Mouse (Mus musculus) splenic B cell, adult 2 months (primary cell): ENCODE measurements at regions not wholly inside any gene's neighbourhood (a gene's known extent, or its start where the extent isn't known, plus 50 kb on each side); places are given as distances from the start of the nearest gene placed in this dataset.
A peak's percentile ranks its signal among the peaks of the same experiment; 100 is the strongest.

Experiments used
- DNase-seq: peaks from one replicate; pipeline ENCODE4 v3.0.0-alpha.2; 2011; ENCODE audit warnings: low read depth, low spot score
- H3K27me3 ChIP-seq: 2 replicates; pipeline ENCODE4 v1.6.1; 2012; ENCODE audit warnings: mild to moderate bottlenecking, low read length, moderate library complexity, mixed read lengths; ENCODE audit not compliant: control insufficient read depth, poor library complexity, insufficient read depth, severe bottlenecking
- H3K36me3 ChIP-seq: 2 replicates; pipeline ENCODE4 v1.6.1; 2012; ENCODE audit warnings: mild to moderate bottlenecking, low read length, moderate library complexity, mixed read lengths; ENCODE audit not compliant: control insufficient read depth, poor library complexity, insufficient read depth, severe bottlenecking

- no peak for DNase-seq
- H3K27me3 ChIP-seq = no peaks in the 10 kb centered on the region
- H3K36me3 ChIP-seq = no peaks in the 10 kb centered on the region
Measured at GRCm38 (mm10) chr1:35588939-35589338, 479.3 kb upstream of the Hs6st1 start.

- Histone ChIP-seq H3K36me3 (no peaks in the 10 kb centered on the region), H3K27me3 (no peaks in the 10 kb centered on the region)
- DNase-seq = no peak
Measured at GRCm38 (mm10) chr1:35600847-35601246, 467.4 kb upstream of the Hs6st1 start.

- Histone ChIP-seq H3K36me3 (no peaks in the 10 kb centered on the region), H3K27me3 (no peaks in the 10 kb centered on the region)
- no peak for DNase-seq
Measured at GRCm38 (mm10) chr1:35615131-35615530, 453.1 kb upstream of the Hs6st1 start.

GRCm38 (mm10) chr1:35619476-35619875, 448.7 kb upstream of the Hs6st1 start:
- peak; percentile 68 for DNase-seq
- Histone ChIP-seq H3K36me3 (no peaks in the 10 kb centered on the region), H3K27me3 (no peaks in the 10 kb centered on the region)

- Histone ChIP-seq H3K36me3 (no peaks in the 10 kb centered on the region), H3K27me3 (no peaks in the 10 kb centered on the region)
- no peak for DNase-seq
Measured at GRCm38 (mm10) chr1:35642595-35642994, 425.6 kb upstream of the Hs6st1 start.

- Histone ChIP-seq H3K36me3 (no peaks in the 10 kb centered on the region), H3K27me3 (no peaks in the 10 kb centered on the region)
- DNase-seq = peak; percentile 82
Measured at GRCm38 (mm10) chr1:35653119-35653956, 414.9 kb upstream of the Hs6st1 start.

GRCm38 (mm10) chr1:35663006-35663405, 405.2 kb upstream of the Hs6st1 start:
- DNase-seq = no peak
- Histone ChIP-seq H3K27me3 (no peaks in the 10 kb centered on the region), H3K36me3 (no peaks in the 10 kb centered on the region)

- no peak for DNase-seq
- Histone ChIP-seq H3K36me3 (no peaks in the 10 kb centered on the region), H3K27me3 (no peaks in the 10 kb centered on the region; the same call in 1 of the 2 replicates)
Measured at GRCm38 (mm10) chr1:35673524-35673923, 394.7 kb upstream of the Hs6st1 start.

GRCm38 (mm10) chr1:35673992-35674391, 394.2 kb upstream of the Hs6st1 start:
- H3K27me3 ChIP-seq = no peaks in the 10 kb centered on the region; the same call in 1 of the 2 replicates
- peak; percentile 11 for DNase-seq
- H3K36me3 ChIP-seq = no peaks in the 10 kb centered on the region

GRCm38 (mm10) chr1:35682511-35682949, 385.7 kb upstream of the Hs6st1 start:
- H3K27me3 ChIP-seq = no peaks in the 10 kb centered on the region
- no peaks in the 10 kb centered on the region for H3K36me3 ChIP-seq
- DNase-seq = no peak

- no peaks in the 10 kb centered on the region for H3K27me3 ChIP-seq
- DNase-seq = peak; percentile 44
Measured at GRCm38 (mm10) chr1:35685651-35686050, 382.5 kb upstream of the Hs6st1 start.

GRCm38 (mm10) chr1:35694349-35694748, 373.9 kb upstream of the Hs6st1 start:
- DNase-seq = no peak
- no peaks in the 10 kb centered on the region for H3K36me3 ChIP-seq
- no peaks in the 10 kb centered on the region for H3K27me3 ChIP-seq

More at GRCm38 (mm10) chr1:35685651-35686050, 382.5 kb upstream of the Hs6st1 start:
- H3K36me3 ChIP-seq = no peaks in the 10 kb centered on the region

- no peaks in the 10 kb centered on the region for H3K36me3 ChIP-seq
- no peak for DNase-seq
- H3K27me3 ChIP-seq = no peaks in the 10 kb centered on the region
Measured at GRCm38 (mm10) chr1:35694775-35695591, 373.2 kb upstream of the Hs6st1 start.

GRCm38 (mm10) chr1:35697218-35697617, 371.0 kb upstream of the Hs6st1 start:
- no peaks in the 10 kb centered on the region for H3K27me3 ChIP-seq
- no peak for DNase-seq
- no peaks in the 10 kb centered on the region for H3K36me3 ChIP-seq
